Mouse (Mus musculus) forebrain, embryonic 10.5 days (tissue): ENCODE measurements at regions not wholly inside any gene's neighbourhood (a gene's known extent, or its start where the extent isn't known, plus 50 kb on each side); places are given as distances from the start of the nearest gene placed in this dataset.
A peak's percentile ranks its signal among the peaks of the same experiment; 100 is the strongest.
"Not testable (repeated sequence)": the region's sequence is repeated elsewhere in the genome, so short reads cannot be mapped to it uniquely, and the experiment has no call there.

Source experiments
- DNase-seq: peaks from one replicate; pipeline ENCODE4 v3.0.0-alpha.2; 2017; ENCODE audit warnings: low spot score; ENCODE audit errors: extremely low spot score
- H3K27ac ChIP-seq: fragments of 300-500 bp; sonication (generic); 2 replicates; pipeline ENCODE4 v1.5.1; 2016; ENCODE audit warnings: mild to moderate bottlenecking
- H3K27me3 ChIP-seq: fragments of 300-500 bp; sonication (generic); 2 replicates; pipeline ENCODE4 v1.6.1; 2016; ENCODE audit warnings: mild to moderate bottlenecking; ENCODE audit not compliant: poor library complexity, severe bottlenecking
- H3K36me3 ChIP-seq: fragments of 300-500 bp; sonication (generic); replicated peaks from 2 replicates; pipeline ENCODE4 v1.6.1; 2016; ENCODE audit warnings: mild to moderate bottlenecking, moderate library complexity
- H3K4me1 ChIP-seq: fragments of 300-500 bp; sonication (generic); 2 replicates; pipeline ENCODE4 v1.6.1; 2016
- H3K4me3 ChIP-seq: fragments of 300-500 bp; sonication (generic); 2 replicates; pipeline ENCODE4 v1.5.1; 2016; ENCODE audit warnings: mild to moderate bottlenecking, moderate library complexity
- H3K9me3 ChIP-seq: fragments of 300-500 bp; sonication (generic); 2 replicates; pipeline ENCODE4 v1.6.1; 2016; ENCODE audit warnings: mild to moderate bottlenecking, moderate library complexity
- WGBS: fragments of 180-500 bp; shearing (Covaris S2); methylation state at CpG from one replicate; pipeline ENCODE4 v1.1.7; 2016; 5-methylcytosine and 5-hydroxymethylcytosine counted together

GRCm38 (mm10) chrX:157107747-157108146 is 307.4 kb downstream of the Phex start:
- H3K27me3 ChIP-seq = no peaks in the 10 kb centered on the region
- no peak overlapping the region for H3K4me3 ChIP-seq
- H3K9me3 ChIP-seq = no peaks in the 10 kb centered on the region

DNA sequence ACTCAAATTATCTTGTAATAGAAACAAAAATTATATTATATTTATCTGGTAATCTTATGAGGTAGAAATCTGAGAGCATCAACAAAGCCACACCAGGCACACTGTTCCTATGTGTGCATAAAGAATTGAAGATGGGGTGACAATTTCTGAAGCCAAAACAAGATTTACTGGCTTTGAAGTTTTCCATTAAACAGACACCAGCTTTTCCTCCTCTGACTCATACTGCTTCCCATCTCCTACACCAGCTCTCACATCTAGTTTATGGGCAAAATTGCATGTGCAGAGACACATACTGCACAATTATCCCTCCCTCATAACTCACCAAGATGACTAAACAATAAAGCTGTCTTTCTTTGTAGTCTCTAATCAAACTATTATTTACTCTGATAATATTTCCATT is 335.1 kb downstream of the Phex start:
- peaks cover 4% of the 10 kb centered on the region; the same call in 1 of the 2 replicates for H3K27me3 ChIP-seq
- no peak for DNase-seq
- no peaks in the 10 kb centered on the region for H3K4me1 ChIP-seq
- no peaks in the 10 kb centered on the region for H3K36me3 ChIP-seq
- no peak overlapping the region for H3K27ac ChIP-seq
- no peaks in the 10 kb centered on the region for H3K9me3 ChIP-seq
- no peak overlapping the region for H3K4me3 ChIP-seq

More at GRCm38 (mm10) chrX:157107747-157108146, 307.4 kb downstream of the Phex start:
- DNase-seq = no peak
- Histone ChIP-seq H3K4me1 (no peaks in the 10 kb centered on the region), H3K36me3 (no peaks in the 10 kb centered on the region), H3K27ac (no peak overlapping the region)

DNA sequence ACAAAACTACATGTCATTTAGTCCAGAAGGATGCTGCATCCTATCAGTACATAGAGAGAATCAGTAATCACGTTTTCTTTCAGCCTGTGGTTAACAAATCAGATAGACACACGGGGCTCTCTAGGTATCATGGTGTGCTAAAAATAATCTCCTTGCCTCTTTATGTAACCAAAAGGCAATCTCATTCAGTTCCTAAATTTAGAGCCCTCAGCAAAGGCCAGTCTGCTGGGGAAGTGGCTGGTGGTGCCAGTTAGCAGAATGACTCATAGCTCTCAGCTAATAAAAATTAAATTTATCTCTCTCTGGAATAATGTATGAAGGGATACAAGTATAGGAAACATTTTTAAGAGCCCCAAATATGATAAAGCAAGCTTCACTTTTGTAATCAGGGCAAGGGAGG is 335.5 kb downstream of the Phex start:
- Histone ChIP-seq H3K27ac (no peak overlapping the region), H3K4me3 (no peak overlapping the region), H3K36me3 (no peaks in the 10 kb centered on the region), H3K27me3 (peaks cover under 1% of the 10 kb centered on the region; the same call in 1 of the 2 replicates), H3K4me1 (no peaks in the 10 kb centered on the region), H3K9me3 (no peaks in the 10 kb centered on the region)
- DNase-seq = no peak
- 58% methylated on average over 2 of the region's 2 CpGs for WGBS

DNA sequence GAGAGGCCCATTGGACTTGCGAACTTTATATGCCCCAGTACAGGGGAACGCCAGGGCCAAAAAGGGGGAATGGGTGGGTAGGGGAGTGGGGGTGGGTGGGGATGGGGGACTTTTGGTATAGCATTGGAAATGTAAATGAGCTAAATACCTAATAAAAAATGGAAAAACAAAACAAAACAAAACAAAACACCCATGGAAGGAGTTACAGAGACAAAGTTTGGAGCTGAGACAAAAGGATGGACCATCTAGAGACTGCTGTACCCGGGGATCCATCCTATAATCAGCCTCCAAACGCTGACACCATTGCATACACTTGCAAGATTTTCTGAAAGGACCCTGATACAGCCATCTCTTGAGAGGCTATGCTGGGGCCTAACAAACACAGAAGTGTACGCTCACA is 337.1 kb downstream of the Phex start:
- 91% methylated on average over 4 of the region's 5 CpGs for WGBS

DNA sequence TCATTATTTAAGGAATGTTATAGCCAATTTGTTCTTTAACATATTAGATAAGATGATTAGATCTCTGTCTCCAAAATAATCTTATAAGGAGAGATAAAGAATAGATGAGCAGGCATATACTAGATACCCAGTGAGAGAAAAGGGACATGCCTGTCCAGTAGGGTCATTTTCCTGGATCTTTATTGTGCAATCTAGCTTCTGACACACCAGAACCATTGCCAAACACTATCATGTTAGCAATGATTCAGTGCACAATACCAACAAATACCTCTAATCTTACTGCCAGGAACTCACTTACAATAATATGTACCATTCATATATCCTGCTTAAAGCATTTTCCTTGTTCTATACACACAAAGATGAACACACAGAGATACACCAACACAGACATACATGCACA is 338.9 kb downstream of the Phex start:
- DNase-seq = no peak
- no peak overlapping the region for H3K27ac ChIP-seq
- no peaks in the 10 kb centered on the region for H3K36me3 ChIP-seq
- H3K4me3 ChIP-seq = no peak overlapping the region
- peaks cover 10% of the 10 kb centered on the region; the same call in 1 of the 2 replicates for H3K27me3 ChIP-seq
- no peaks in the 10 kb centered on the region for H3K9me3 ChIP-seq
- no peaks in the 10 kb centered on the region for H3K4me1 ChIP-seq

More for the DNA sequence above, 337.1 kb downstream of the Phex start:
- not testable (repeated sequence) for H3K36me3 ChIP-seq, H3K27me3 ChIP-seq, H3K4me3 ChIP-seq, DNase-seq, H3K9me3 ChIP-seq, H3K4me1 ChIP-seq, H3K27ac ChIP-seq

- H3K27me3 ChIP-seq = peaks cover 38% of the 10 kb centered on the region
- peak; percentile 14 for DNase-seq
- H3K4me1 ChIP-seq = peaks cover 13% of the 10 kb centered on the region; the same call in 1 of the 2 replicates
- peak overlapping the region; percentile 40; the same call in 1 of the 2 replicates for H3K27ac ChIP-seq
- H3K36me3 ChIP-seq = no peaks in the 10 kb centered on the region
- 35% methylated on average over 2 of the region's 2 CpGs for WGBS
- no peaks in the 10 kb centered on the region for H3K9me3 ChIP-seq
- H3K4me3 ChIP-seq = no peak overlapping the region
These were observed 363.3 kb downstream of the Phex start for GRCm38 (mm10) chrX:157051629-157052315.

DNA sequence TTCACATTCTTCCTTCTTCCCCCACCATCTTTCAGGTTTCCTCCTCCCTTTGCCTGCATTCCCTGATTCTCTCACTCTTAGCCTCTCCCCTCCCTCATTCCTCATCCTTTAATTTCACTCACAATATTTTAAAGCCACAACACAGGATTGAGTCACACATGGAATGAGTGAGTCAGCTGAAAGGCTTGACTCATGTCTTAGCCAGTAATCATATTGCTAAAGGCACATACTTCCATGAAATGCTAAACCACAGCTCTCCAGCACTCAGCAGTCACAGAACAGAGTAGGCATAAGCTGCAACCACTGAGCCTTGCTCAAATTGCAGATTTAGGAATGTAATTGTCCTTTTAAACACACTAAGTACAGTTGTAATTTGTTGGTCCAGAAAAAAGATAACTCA is 386.2 kb downstream of the Phex start:
- Histone ChIP-seq H3K4me3 (no peak overlapping the region), H3K27me3 (peaks cover 13% of the 10 kb centered on the region; the same call in 1 of the 2 replicates), H3K9me3 (no peaks in the 10 kb centered on the region), H3K4me1 (no peaks in the 10 kb centered on the region), H3K27ac (no peak overlapping the region), H3K36me3 (no peaks in the 10 kb centered on the region)
- no peak for DNase-seq

GRCm38 (mm10) chrX:157024343-157024742 is 390.8 kb downstream of the Phex start:
- Histone ChIP-seq H3K36me3 (no peaks in the 10 kb centered on the region), H3K27me3 (peaks cover 9% of the 10 kb centered on the region; the same call in 1 of the 2 replicates), H3K4me1 (no peaks in the 10 kb centered on the region), H3K27ac (no peak overlapping the region), H3K4me3 (no peak overlapping the region), H3K9me3 (no peaks in the 10 kb centered on the region)
- DNase-seq = no peak

DNA sequence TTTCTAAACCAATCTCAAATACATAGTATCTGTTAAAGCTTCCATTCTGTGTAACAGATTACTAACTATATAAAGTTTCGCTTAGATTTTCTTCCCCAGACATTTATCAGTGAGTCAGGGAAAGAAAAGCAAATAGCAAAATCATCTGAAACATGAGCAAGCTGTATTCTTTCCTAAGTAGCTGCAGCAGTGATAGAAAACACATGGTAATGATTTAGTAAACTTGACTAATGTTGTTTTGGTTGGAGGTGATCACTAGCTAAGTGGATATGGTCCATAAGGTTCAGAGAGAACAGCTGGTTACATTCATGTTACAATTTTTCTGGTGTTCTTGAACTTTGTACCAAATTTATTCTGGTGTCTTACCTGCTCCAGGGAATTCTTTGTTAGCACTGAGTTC is 393.3 kb downstream of the Phex start:
- Histone ChIP-seq H3K27ac (no peak overlapping the region), H3K4me3 (no peak overlapping the region), H3K27me3 (0 out of 2 replicates have a peak, but pooled peaks cover 15% of the 10 kb centered on the region), H3K36me3 (no peaks in the 10 kb centered on the region), H3K4me1 (no peaks in the 10 kb centered on the region), H3K9me3 (no peaks in the 10 kb centered on the region)
- WGBS = 82% methylated on average over 1 of the region's 1 CpGs
- DNase-seq = no peak

- Histone ChIP-seq H3K27me3 (0 out of 2 replicates have a peak, but pooled peaks cover 10% of the 10 kb centered on the region), H3K36me3 (no peaks in the 10 kb centered on the region), H3K4me3 (no peak overlapping the region), H3K27ac (no peak overlapping the region), H3K4me1 (no peaks in the 10 kb centered on the region), H3K9me3 (no peaks in the 10 kb centered on the region)
- 90% methylated on average over 3 of the region's 3 CpGs for WGBS
- no peak for DNase-seq
These were observed 394.8 kb downstream of the Phex start for GRCm38 (mm10) chrX:157020337-157020736.

DNA sequence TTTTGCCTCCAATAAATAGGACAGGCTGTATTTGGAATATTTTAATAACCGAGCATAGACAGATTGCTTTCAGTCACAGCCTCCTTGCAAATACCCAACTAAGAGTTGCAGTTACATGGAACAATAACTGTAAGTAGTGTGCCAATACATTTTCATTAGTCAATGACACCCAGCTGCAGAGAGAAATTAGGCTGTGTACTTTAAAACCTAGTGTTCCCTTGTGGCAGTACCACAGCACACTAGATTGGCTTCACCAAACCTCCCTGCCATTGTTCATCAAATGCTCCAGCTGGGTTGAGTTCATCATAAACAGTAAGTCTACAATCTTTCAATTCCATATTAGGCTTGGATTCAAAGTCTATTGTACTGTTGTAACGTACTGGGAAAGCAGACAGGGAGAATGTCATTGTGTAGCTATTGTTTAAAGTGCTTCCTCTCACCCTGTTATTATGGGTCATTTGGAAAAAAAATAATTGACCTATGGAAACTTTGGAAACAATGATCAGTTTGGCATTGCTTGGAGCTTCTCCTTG is 425.1 kb downstream of the Phex start:
- no peaks in the 10 kb centered on the region for H3K36me3 ChIP-seq
- H3K9me3 ChIP-seq = no peaks in the 10 kb centered on the region
- H3K27me3 ChIP-seq = peaks cover 16% of the 10 kb centered on the region; the same call in 1 of the 2 replicates
- peaks cover 2% of the 10 kb centered on the region; the same call in 1 of the 2 replicates for H3K4me1 ChIP-seq
- H3K27ac ChIP-seq = no peak overlapping the region
- no peak for DNase-seq
- WGBS = 73% methylated on average over 2 of the region's 2 CpGs
- no peak overlapping the region for H3K4me3 ChIP-seq

- 93% methylated on average over 1 of the region's 1 CpGs for WGBS
- DNase-seq = no peak
- H3K4me3 ChIP-seq = no peak overlapping the region
- no peaks in the 10 kb centered on the region for H3K27me3 ChIP-seq
- no peaks in the 10 kb centered on the region for H3K4me1 ChIP-seq
- no peaks in the 10 kb centered on the region for H3K9me3 ChIP-seq
- no peak overlapping the region for H3K27ac ChIP-seq
- H3K36me3 ChIP-seq = no peaks in the 10 kb centered on the region
These were observed 468.0 kb downstream of the Phex start for GRCm38 (mm10) chrX:156947093-156947492.

DNA sequence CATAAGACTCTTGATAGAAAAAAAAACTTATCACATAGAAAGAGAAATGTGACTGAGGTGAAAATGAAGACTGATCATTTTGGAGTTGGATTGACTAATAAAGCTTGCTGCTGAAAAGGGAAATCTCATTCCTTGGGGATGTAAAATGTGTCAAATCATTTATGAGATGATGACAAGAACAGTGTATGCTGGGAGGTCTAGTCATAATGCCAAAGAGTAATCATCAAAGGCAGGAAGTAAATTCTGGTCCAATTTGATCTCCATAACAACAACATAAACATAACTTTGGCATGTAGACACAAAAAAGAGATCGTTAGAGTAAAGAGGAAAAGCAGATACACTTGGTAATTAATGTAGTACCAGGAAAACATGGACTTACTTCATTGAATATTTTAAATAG is 470.9 kb downstream of the Phex start:
- Histone ChIP-seq H3K27me3 (no peaks in the 10 kb centered on the region), H3K9me3 (no peaks in the 10 kb centered on the region), H3K4me1 (no peaks in the 10 kb centered on the region), H3K4me3 (no peak overlapping the region), H3K27ac (no peak overlapping the region), H3K36me3 (no peaks in the 10 kb centered on the region)
- no peak for DNase-seq
- WGBS = 88% methylated on average over 1 of the region's 1 CpGs
